Mouse (Mus musculus): ENCODE results near the gene Plppr4. TPM values are rescaled to one million over a fixed set of nuclear protein-coding genes. Genes with fewer than 3 reads are reported as not detected.

Plppr4 gene
- total RNA-seq, 2 experiments from 2014 or later: 228 to 231 TPM

- intact Hi-C loops (cut with DNase I): no loop called here
- no peak for DNase-seq (ENCODE audit: low spot score in 2 of 2)
Measured at GRCm38 (mm10) chr3:117304037-117304436, 56.6 kb downstream of the Plppr4 start.

- intact Hi-C loops (cut with DNase I): no loop called here
- no peak for DNase-seq (ENCODE audit: low spot score in 2 of 2)
Measured at GRCm38 (mm10) chr3:117300735-117301271, 59.9 kb downstream of the Plppr4 start.

- DNase-seq (ENCODE audit: low spot score in 2 of 2): no peak
- intact Hi-C loops (cut with DNase I): no loop called here
Measured at GRCm38 (mm10) chr3:117297735-117298134, 62.9 kb downstream of the Plppr4 start.

GRCm38 (mm10) chr3:117294308-117294925, 66.3 kb downstream of the Plppr4 start:
- peak in 1 of 2 experiments; percentile 61 for DNase-seq (ENCODE audit: low spot score in 2 of 2)
- intact Hi-C loops (cut with DNase I): no loop called here

Small RNA genes lying within 50 kb of the gene (microRNA-seq; reads per million reads assigned to microRNA genes)
- gene Gm22408: 0 reads per million in 2 experiments

Other genes starting within 250 kb of the Plppr4 start
- 10 to 100 TPM; 36.8 to 39.4 TPM for gene Plppr5, start 214.0 kb upstream of the Plppr4 start, total RNA-seq (2021)

Data from left cerebral cortex, postnatal 25 days (tissue).